Mouse (Mus musculus) kidney, postnatal 0 days (tissue): Measurements from ENCODE around the gene Slit3. TPM values are rescaled to one million over a fixed set of nuclear protein-coding genes. Genes with fewer than 3 reads are reported as not detected.

Experiments
- ATAC-seq: fragments of 200-750 bp; cut with Nextera tagmentation; replicated peaks from 2 replicates; pipeline ENCODE4 v1.8.0; 2017; ENCODE audit warnings: low read depth, moderate number of reproducible peaks, moderate TSS enrichment, moderate library complexity; ENCODE audit not compliant: low FRiP score
- DNase-seq: peaks from one replicate; pipeline ENCODE4 v3.0.0-alpha.2; 2016; ENCODE audit warnings: low spot score
- H3K27ac ChIP-seq: fragments of 300-500 bp; sonication (generic); 2 replicates; pipeline ENCODE4 v1.5.1; 2014; ENCODE audit warnings: mild to moderate bottlenecking
- H3K27me3 ChIP-seq: fragments of 300-500 bp; sonication (generic); 2 replicates; pipeline ENCODE4 v1.6.1; 2014; ENCODE audit warnings: low read length, mixed read lengths; ENCODE audit not compliant: insufficient read depth
- H3K36me3 ChIP-seq: fragments of 300-500 bp; sonication (generic); 2 replicates; pipeline ENCODE4 v1.6.1; 2014; ENCODE audit warnings: low read length, mixed read lengths; ENCODE audit not compliant: insufficient read depth
- H3K4me1 ChIP-seq: fragments of 300-500 bp; sonication (generic); replicated peaks from 2 replicates; pipeline ENCODE4 v1.6.1; 2014; ENCODE audit warnings: antibody characterized with exemption, low read length, mixed read lengths; ENCODE audit not compliant: insufficient read depth
- H3K4me2 ChIP-seq: fragments of 300-500 bp; sonication (generic); 2 replicates; pipeline ENCODE4 v1.6.1; 2014; ENCODE audit warnings: mild to moderate bottlenecking, low read length, moderate library complexity, mixed read lengths
- H3K4me3 ChIP-seq: fragments of 300-500 bp; sonication (generic); replicated peaks from 2 replicates; pipeline ENCODE4 v1.5.1; 2014; ENCODE audit warnings: low read depth, low read length
- H3K9ac ChIP-seq: fragments of 300-500 bp; sonication (generic); 2 replicates; pipeline ENCODE4 v1.6.1; 2014; ENCODE audit warnings: low read depth, low read length
- H3K9me3 ChIP-seq: fragments of 300-500 bp; sonication (generic); replicated peaks from 2 replicates; pipeline ENCODE4 v1.6.1; 2016; ENCODE audit warnings: low read length, inconsistent platforms, mixed read lengths
- CTCF ChIP-seq: IDR thresholded peaks from 2 replicates; pipeline ENCODE4 v1.5.1; 2016; ENCODE audit warnings: antibody characterized with exemption, low read depth, mild to moderate bottlenecking, moderate library complexity
- WGBS: fragments of 180-500 bp; shearing (Covaris S2); extraction: QIAGEN DNeasy Blood & Tissue Kit; methylation state at CpG from one replicate; pipeline ENCODE4 v1.1.7; 2014; 5-methylcytosine and 5-hydroxymethylcytosine counted together
- polyA plus RNA-seq: library from polyadenylated mRNA; unstranded; fragments of >200 nt; fragmentation: Nextera tagmentation; extraction: Ambion mirVana; gene quantifications from 2 replicates; pipeline ENCODE4 v1.2.1, GENCODE M21; 2015

Gene Slit3
- polyA plus RNA-seq, 1 experiment from 2014 or later: 6.6 TPM

DNA sequence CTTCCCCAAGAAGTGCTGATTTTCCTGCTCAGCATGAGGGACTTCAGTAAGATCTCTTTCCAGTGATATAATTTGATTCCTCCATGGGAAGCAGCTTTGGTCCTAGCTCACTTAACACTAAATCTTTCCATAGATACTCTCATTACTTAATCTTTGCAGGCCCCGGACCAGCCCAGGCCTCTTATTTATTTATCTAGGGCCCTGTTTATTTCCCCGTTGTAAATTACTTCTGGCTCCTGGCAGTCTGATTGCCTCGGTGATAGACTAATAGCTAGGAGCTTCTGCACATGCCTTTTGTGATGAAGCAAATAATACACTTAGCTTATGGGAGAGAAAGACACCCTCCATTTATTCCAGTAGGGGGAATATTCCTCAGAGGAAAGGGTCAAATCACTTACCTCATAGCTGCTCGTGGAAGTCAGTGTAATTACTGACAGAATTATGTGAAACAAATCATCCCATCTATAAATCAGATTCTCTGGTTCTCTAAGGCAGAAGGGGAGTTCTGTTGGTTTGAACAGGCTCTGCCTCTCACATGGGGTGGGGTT lies 129.9 kb downstream of the Slit3 start:
- Histone ChIP-seq H3K4me2 (no peak overlapping the region), H3K4me1 (no peaks in the 10 kb centered on the region), H3K9me3 (no peaks in the 10 kb centered on the region), H3K36me3 (no peaks in the 10 kb centered on the region), H3K4me3 (no peak overlapping the region), H3K9ac (no peak overlapping the region), H3K27ac (no peak overlapping the region), H3K27me3 (no peaks in the 10 kb centered on the region)
- ATAC-seq (no peak), DNase-seq (peak; percentile 11)
- TF ChIP-seq CTCF: no peak
- 15% methylated on average over 4 of the region's 4 CpGs for WGBS

DNA sequence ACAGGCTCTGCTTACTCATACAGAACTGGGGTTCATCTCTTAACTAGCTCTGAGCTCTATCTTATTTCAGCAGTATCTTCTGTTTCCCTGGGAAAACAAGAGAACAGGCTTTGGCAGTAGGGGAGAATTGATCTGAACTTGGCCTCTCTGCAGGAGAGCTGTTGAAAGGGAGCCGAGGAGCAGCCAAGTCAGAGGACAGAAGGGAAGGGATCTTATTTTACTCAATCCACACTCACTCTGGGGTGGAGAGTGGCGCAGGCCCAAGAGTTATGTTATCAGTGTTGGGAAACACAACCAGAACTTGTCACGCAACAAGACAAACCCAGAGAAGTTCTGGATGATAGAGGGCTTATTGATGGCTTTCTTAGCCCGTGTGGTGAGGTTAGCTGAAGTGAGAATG lies 130.9 kb downstream of the Slit3 start:
- H3K4me3 ChIP-seq: no peak overlapping the region
- no peak overlapping the region for H3K9ac ChIP-seq
- DNase-seq (no peak), ATAC-seq (no peak)
- TF ChIP-seq CTCF: no peak
- H3K27ac ChIP-seq: no peak overlapping the region
- H3K36me3 ChIP-seq: no peaks in the 10 kb centered on the region
- no peaks in the 10 kb centered on the region for H3K27me3 ChIP-seq
- no peaks in the 10 kb centered on the region for H3K4me1 ChIP-seq
- WGBS: 89% methylated on average over 4 of the region's 4 CpGs
- no peaks in the 10 kb centered on the region for H3K9me3 ChIP-seq
- no peak overlapping the region for H3K4me2 ChIP-seq

DNA sequence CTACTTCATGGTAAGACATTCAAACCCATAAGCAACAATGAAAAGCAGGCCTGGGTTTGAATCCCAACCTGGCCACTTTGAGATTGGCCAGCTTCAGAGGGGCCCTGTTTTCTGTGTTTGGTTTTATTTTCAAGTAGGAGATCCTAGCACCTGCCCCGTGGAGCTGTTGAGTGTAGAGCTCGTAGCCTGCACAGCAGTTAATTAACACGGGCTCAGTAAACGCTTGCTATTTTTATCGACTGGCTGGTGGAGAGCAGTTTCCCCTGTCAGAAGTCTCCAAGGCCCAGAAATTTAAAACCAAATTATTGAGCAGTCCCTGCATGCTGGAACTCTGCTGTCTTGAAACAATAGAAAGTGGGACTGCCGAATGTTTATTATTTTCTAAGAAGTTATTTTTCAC lies 136.3 kb downstream of the Slit3 start:
- Histone ChIP-seq H3K4me3 (no peak overlapping the region), H3K9ac (no peak overlapping the region), H3K9me3 (no peaks in the 10 kb centered on the region), H3K27ac (no peak overlapping the region), H3K4me2 (no peak overlapping the region), H3K4me1 (peaks cover 7% of the 10 kb centered on the region; the same call in 1 of the 2 replicates), H3K27me3 (0 out of 2 replicates have a peak, but pooled peaks cover 6% of the 10 kb centered on the region), H3K36me3 (no peaks in the 10 kb centered on the region)
- no peak for TF ChIP-seq CTCF
- WGBS: 38% methylated on average over 6 of the region's 6 CpGs
- DNase-seq (no peak), ATAC-seq (no peak)

DNA sequence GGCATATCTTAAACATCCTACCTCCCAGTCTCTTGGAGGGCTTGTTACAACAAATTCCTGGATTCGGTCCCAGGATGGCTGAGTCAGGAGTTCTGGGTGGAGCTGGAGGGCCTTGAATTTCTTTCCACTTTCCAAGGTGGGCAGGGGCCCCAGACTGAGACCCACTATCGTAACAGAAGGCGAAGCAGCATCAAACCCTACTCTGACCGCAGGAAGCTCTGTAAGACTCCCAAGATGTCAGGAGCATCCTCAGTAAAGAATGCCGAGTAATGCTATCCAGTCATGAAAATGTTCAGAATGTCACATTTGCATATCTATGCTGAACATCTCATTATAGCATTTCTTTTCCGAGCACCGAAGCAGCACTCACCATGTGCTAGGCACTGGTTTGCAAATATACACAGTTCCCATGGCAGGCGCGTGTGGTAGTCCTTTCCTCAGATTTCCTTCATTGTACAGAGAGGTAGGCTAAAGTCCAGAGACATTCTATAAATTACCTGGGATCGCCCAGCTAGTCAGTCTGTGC lies 140.6 kb downstream of the Slit3 start:
- no peak for TF ChIP-seq CTCF
- Histone ChIP-seq H3K27ac (no peak overlapping the region), H3K4me2 (no peak overlapping the region), H3K4me1 (peaks cover 7% of the 10 kb centered on the region; the same call in 1 of the 2 replicates), H3K36me3 (no peaks in the 10 kb centered on the region), H3K9me3 (no peaks in the 10 kb centered on the region), H3K9ac (no peak overlapping the region), H3K4me3 (no peak overlapping the region), H3K27me3 (0 out of 2 replicates have a peak, but pooled peaks cover 6% of the 10 kb centered on the region)
- DNase-seq (no peak), ATAC-seq (no peak)
- WGBS: 69% methylated on average over 10 of the region's 10 CpGs

DNA sequence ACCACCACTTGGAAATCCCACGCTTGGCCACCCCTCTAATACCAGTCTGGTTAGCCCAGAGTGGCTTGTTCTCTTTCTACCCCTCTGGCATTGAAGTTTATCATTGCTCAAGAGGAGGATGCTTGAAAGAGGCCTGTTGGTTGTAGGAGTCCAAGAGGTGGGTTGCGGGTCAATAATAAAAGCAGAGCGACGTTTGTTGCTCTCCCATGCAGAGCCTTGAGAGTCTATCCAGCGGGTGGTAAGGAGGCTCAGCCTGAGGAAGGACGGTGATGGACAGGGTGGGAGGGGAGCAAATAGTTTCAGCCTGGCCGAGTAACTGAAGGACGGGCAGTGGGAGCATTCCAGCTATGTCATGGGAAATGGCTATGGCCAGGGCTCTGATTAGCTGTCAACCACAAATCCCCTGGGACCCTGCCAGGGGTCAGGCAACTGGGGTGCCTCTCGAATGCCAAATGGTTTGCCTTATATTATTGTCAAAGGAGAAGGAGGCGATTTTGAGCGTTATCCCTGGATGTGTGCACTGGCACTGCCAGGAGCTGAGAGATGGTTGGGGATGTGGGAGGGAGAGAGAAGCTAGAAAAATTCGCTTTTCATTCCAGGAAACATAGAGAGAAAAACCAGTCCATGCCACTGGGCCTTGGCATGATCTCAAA lies 141.4 kb downstream of the Slit3 start:
- Histone ChIP-seq H3K4me2 (no peak overlapping the region), H3K4me3 (no peak overlapping the region), H3K27ac (no peak overlapping the region), H3K9ac (no peak overlapping the region), H3K27me3 (0 out of 2 replicates have a peak, but pooled peaks cover 6% of the 10 kb centered on the region), H3K4me1 (peaks cover 7% of the 10 kb centered on the region; the same call in 1 of the 2 replicates), H3K36me3 (no peaks in the 10 kb centered on the region), H3K9me3 (no peaks in the 10 kb centered on the region)
- ATAC-seq (peak; percentile 78), DNase-seq (peak; percentile 76)
- no peak for TF ChIP-seq CTCF
- 42% methylated on average over 12 of the region's 12 CpGs for WGBS

DNA sequence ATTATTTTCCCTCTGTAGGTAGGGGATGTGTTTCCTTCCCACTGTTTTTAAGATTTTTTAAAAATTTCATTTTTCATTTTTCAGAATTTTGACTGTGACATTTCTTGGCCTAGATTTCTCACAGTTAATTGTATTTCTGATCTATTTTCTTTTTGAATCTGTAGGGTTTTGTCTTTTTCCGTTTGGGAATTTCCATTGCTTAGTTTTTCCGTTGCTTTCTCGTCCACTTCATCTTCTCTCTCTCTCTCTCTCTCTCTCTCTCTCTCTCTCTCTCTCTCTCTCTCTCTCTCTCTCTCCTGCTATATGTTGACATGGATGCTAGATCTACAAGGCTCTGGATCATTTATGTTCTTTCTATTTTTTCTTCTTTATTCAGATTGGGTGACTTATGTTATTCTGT lies 143.7 kb downstream of the Slit3 start:
- Histone ChIP-seq H3K27me3 (no peaks in the 10 kb centered on the region), H3K9ac (no peak overlapping the region), H3K4me1 (peaks cover 7% of the 10 kb centered on the region; the same call in 1 of the 2 replicates), H3K4me2 (no peak overlapping the region), H3K27ac (no peak overlapping the region), H3K36me3 (no peaks in the 10 kb centered on the region), H3K4me3 (no peak overlapping the region), H3K9me3 (no peaks in the 10 kb centered on the region)
- 93% methylated on average over 3 of the region's 3 CpGs for WGBS
- ATAC-seq: no peak
- TF ChIP-seq CTCF: no peak
- DNase-seq: no peak
